Mouse (Mus musculus) hindbrain, embryonic 10.5 days (tissue): ENCODE measurements around the gene Kif24. TPM values are rescaled to one million over a fixed set of nuclear protein-coding genes. Genes with fewer than 3 reads are reported as not detected.

ENCODE experiments used
- DNase-seq: peaks from one replicate; pipeline ENCODE4 v3.0.0-alpha.2; 2017; ENCODE audit warnings: low spot score
- H3K27ac ChIP-seq: fragments of 300-500 bp; sonication (generic); 2 replicates; pipeline ENCODE4 v1.5.1; 2016; ENCODE audit warnings: mild to moderate bottlenecking, moderate library complexity
- H3K27me3 ChIP-seq: fragments of 300-500 bp; sonication (generic); 2 replicates; pipeline ENCODE4 v1.6.1; 2016; ENCODE audit warnings: mild to moderate bottlenecking; ENCODE audit not compliant: poor library complexity, insufficient read depth, severe bottlenecking
- H3K36me3 ChIP-seq: fragments of 300-500 bp; sonication (generic); 2 replicates; pipeline ENCODE4 v1.6.1; 2016; ENCODE audit warnings: mild to moderate bottlenecking, moderate library complexity
- H3K4me1 ChIP-seq: fragments of 300-500 bp; sonication (generic); replicated peaks from 2 replicates; pipeline ENCODE4 v1.6.1; 2016; ENCODE audit warnings: mild to moderate bottlenecking
- H3K4me3 ChIP-seq: fragments of 300-500 bp; sonication (generic); 2 replicates; pipeline ENCODE4 v1.5.1; 2016; ENCODE audit warnings: mild to moderate bottlenecking, moderate library complexity
- H3K9me3 ChIP-seq: fragments of 300-500 bp; sonication (generic); 2 replicates; pipeline ENCODE4 v1.6.1; 2016; ENCODE audit warnings: mild to moderate bottlenecking, moderate library complexity
- WGBS: fragments of 180-500 bp; shearing (Covaris S2); methylation state at CpG from one replicate; pipeline ENCODE4 v1.1.7; 2016; 5-methylcytosine and 5-hydroxymethylcytosine counted together
- polyA plus RNA-seq: library from polyadenylated mRNA; unstranded; fragments of >200 nt; fragmentation: Nextera tagmentation; extraction: Ambion mirVana; gene quantifications from 2 replicates; pipeline ENCODE4 v1.2.1, GENCODE M21; 2016

The Kif24 gene
- polyA plus RNA-seq, 1 experiment from 2014 or later, result 13.7 TPM

GRCm38 (mm10) chr4:41388616-41389015 lies 76.1 kb downstream of the Kif24 start:
- H3K9me3 ChIP-seq, result no peaks in the 10 kb centered on the region
- H3K27ac ChIP-seq, result no peak overlapping the region
- 90% methylated on average over 5 of the region's 5 CpGs for WGBS
- peaks cover 90% of the 10 kb centered on the region for H3K36me3 ChIP-seq
- DNase-seq, result no peak
- H3K4me1 ChIP-seq, result no peaks in the 10 kb centered on the region
- no peaks in the 10 kb centered on the region for H3K27me3 ChIP-seq
- H3K4me3 ChIP-seq, result no peak overlapping the region

- H3K4me3 ChIP-seq, result no peak overlapping the region
- WGBS, result 90% methylated on average over 7 of the region's 7 CpGs
Measured at GRCm38 (mm10) chr4:41387755-41388469, 76.8 kb downstream of the Kif24 start.

GRCm38 (mm10) chr4:41386412-41386975 lies 78.2 kb downstream of the Kif24 start:
- 78% methylated on average over 1 of the region's 1 CpGs for WGBS
- Histone ChIP-seq H3K27me3 (no peaks in the 10 kb centered on the region), H3K36me3 (peaks cover 90% of the 10 kb centered on the region), H3K4me1 (no peaks in the 10 kb centered on the region), H3K9me3 (no peaks in the 10 kb centered on the region), H3K4me3 (no peak overlapping the region), H3K27ac (no peak overlapping the region)
- no peak for DNase-seq

More at GRCm38 (mm10) chr4:41387755-41388469, 76.8 kb downstream of the Kif24 start:
- H3K9me3 ChIP-seq, result no peaks in the 10 kb centered on the region
- no peaks in the 10 kb centered on the region for H3K4me1 ChIP-seq
- no peak for DNase-seq
- H3K27me3 ChIP-seq, result no peaks in the 10 kb centered on the region
- peaks cover 90% of the 10 kb centered on the region for H3K36me3 ChIP-seq
- no peak overlapping the region for H3K27ac ChIP-seq

- H3K36me3 ChIP-seq, result peaks cover 95% of the 10 kb centered on the region
- H3K27me3 ChIP-seq, result no peaks in the 10 kb centered on the region
- no peak overlapping the region for H3K27ac ChIP-seq
Measured at GRCm38 (mm10) chr4:41381213-41381950, 83.3 kb downstream of the Kif24 start.

GRCm38 (mm10) chr4:41377567-41377966 lies 87.1 kb downstream of the Kif24 start:
- peaks cover 100% of the 10 kb centered on the region for H3K36me3 ChIP-seq
- no peak overlapping the region for H3K27ac ChIP-seq
- no peak for DNase-seq
- H3K9me3 ChIP-seq, result no peaks in the 10 kb centered on the region
- H3K4me1 ChIP-seq, result no peaks in the 10 kb centered on the region; the same call in 1 of the 2 replicates
- H3K4me3 ChIP-seq, result no peak overlapping the region
- H3K27me3 ChIP-seq, result no peaks in the 10 kb centered on the region

More at GRCm38 (mm10) chr4:41381213-41381950, 83.3 kb downstream of the Kif24 start:
- no peak for DNase-seq
- Histone ChIP-seq H3K4me3 (no peak overlapping the region), H3K4me1 (no peaks in the 10 kb centered on the region; the same call in 1 of the 2 replicates), H3K9me3 (no peaks in the 10 kb centered on the region)
- WGBS, result 95% methylated on average over 5 of the region's 5 CpGs

- Histone ChIP-seq H3K36me3 (peaks cover 86% of the 10 kb centered on the region), H3K27me3 (no peaks in the 10 kb centered on the region), H3K27ac (no peak overlapping the region), H3K4me1 (no peaks in the 10 kb centered on the region), H3K4me3 (no peak overlapping the region), H3K9me3 (no peaks in the 10 kb centered on the region)
- WGBS, result 95% methylated on average over 9 of the region's 9 CpGs
- DNase-seq, result no peak
Measured at GRCm38 (mm10) chr4:41369702-41370437, 94.8 kb downstream of the Kif24 start.

GRCm38 (mm10) chr4:41368198-41368597 lies 96.5 kb downstream of the Kif24 start:
- DNase-seq, result no peak
- Histone ChIP-seq H3K4me3 (no peak overlapping the region), H3K4me1 (no peaks in the 10 kb centered on the region), H3K36me3 (peaks cover 69% of the 10 kb centered on the region), H3K27me3 (no peaks in the 10 kb centered on the region), H3K9me3 (no peaks in the 10 kb centered on the region), H3K27ac (no peak overlapping the region)
- 92% methylated on average over 4 of the region's 4 CpGs for WGBS

- no peaks in the 10 kb centered on the region for H3K27me3 ChIP-seq
- H3K4me3 ChIP-seq, result no peak overlapping the region
- H3K9me3 ChIP-seq, result no peaks in the 10 kb centered on the region; the same call in 1 of the 2 replicates
- no peak overlapping the region for H3K27ac ChIP-seq
- WGBS, result 96% methylated on average over 3 of the region's 3 CpGs
- H3K4me1 ChIP-seq, result no peaks in the 10 kb centered on the region
- no peak for DNase-seq
- H3K36me3 ChIP-seq, result peaks cover 35% of the 10 kb centered on the region
Measured at GRCm38 (mm10) chr4:41361059-41361458, 103.6 kb downstream of the Kif24 start.

GRCm38 (mm10) chr4:41359358-41359757 lies 105.3 kb downstream of the Kif24 start:
- WGBS, result 97% methylated on average over 7 of the region's 7 CpGs
- Histone ChIP-seq H3K9me3 (peaks cover 4% of the 10 kb centered on the region; the same call in 1 of the 2 replicates), H3K27me3 (no peaks in the 10 kb centered on the region), H3K36me3 (peaks cover 49% of the 10 kb centered on the region), H3K27ac (no peak overlapping the region), H3K4me1 (no peaks in the 10 kb centered on the region), H3K4me3 (no peak overlapping the region)
- DNase-seq, result no peak

- no peak for DNase-seq
- Histone ChIP-seq H3K27me3 (no peaks in the 10 kb centered on the region), H3K9me3 (peaks cover 4% of the 10 kb centered on the region; the same call in 1 of the 2 replicates), H3K36me3 (peaks cover 52% of the 10 kb centered on the region), H3K4me3 (no peak overlapping the region), H3K27ac (no peak overlapping the region), H3K4me1 (no peaks in the 10 kb centered on the region)
- 93% methylated on average over 2 of the region's 2 CpGs for WGBS
Measured at GRCm38 (mm10) chr4:41358669-41359068, 106.0 kb downstream of the Kif24 start.

GRCm38 (mm10) chr4:41357154-41357553 lies 107.5 kb downstream of the Kif24 start:
- Histone ChIP-seq H3K36me3 (peaks cover 62% of the 10 kb centered on the region), H3K4me1 (no peaks in the 10 kb centered on the region), H3K27me3 (no peaks in the 10 kb centered on the region), H3K27ac (no peak overlapping the region), H3K9me3 (peaks cover 4% of the 10 kb centered on the region; the same call in 1 of the 2 replicates), H3K4me3 (no peak overlapping the region)
- 50% methylated on average over 2 of the region's 2 CpGs for WGBS
- DNase-seq, result no peak

GRCm38 (mm10) chr4:41353265-41353664 lies 111.4 kb downstream of the Kif24 start:
- H3K36me3 ChIP-seq, result peaks cover 57% of the 10 kb centered on the region
- DNase-seq, result no peak
- no peak overlapping the region for H3K27ac ChIP-seq
- H3K4me1 ChIP-seq, result peaks cover 11% of the 10 kb centered on the region
- 96% methylated on average over 1 of the region's 1 CpGs for WGBS
- peaks cover 4% of the 10 kb centered on the region; the same call in 1 of the 2 replicates for H3K9me3 ChIP-seq
- H3K4me3 ChIP-seq, result no peak overlapping the region
- H3K27me3 ChIP-seq, result no peaks in the 10 kb centered on the region
